Mouse (Mus musculus) megakaryocyte, adult 5-6 weeks (primary cell): ENCODE results near the gene Jtb. TPM values are rescaled to one million over a fixed set of nuclear protein-coding genes. Genes with fewer than 3 reads are reported as not detected.

Experiments
- ATAC-seq: 2 replicates; pipeline ENCODE4 v1.8.0; 2016; ENCODE audit warnings: mild to moderate bottlenecking, inconsistent platforms; ENCODE audit not compliant: poor library complexity, severe bottlenecking
- total RNA-seq, 2 experiments: library from RNA; stranded (forward) in 1 of 2; stranded (reverse) in 1 of 2; fragments of 153-499, 151-499 nt in 1 of 2; fragments of 221-1000, 200-1000 nt in 1 of 2; gene quantifications; 2 replicates each; pipeline versions ENCODE4 v1.2.3 to v1.2.4; 2015 to 2017

The Jtb gene
- total RNA-seq, 2 experiments from 2014 or later = 37.5 to 84.5 TPM

DNA sequence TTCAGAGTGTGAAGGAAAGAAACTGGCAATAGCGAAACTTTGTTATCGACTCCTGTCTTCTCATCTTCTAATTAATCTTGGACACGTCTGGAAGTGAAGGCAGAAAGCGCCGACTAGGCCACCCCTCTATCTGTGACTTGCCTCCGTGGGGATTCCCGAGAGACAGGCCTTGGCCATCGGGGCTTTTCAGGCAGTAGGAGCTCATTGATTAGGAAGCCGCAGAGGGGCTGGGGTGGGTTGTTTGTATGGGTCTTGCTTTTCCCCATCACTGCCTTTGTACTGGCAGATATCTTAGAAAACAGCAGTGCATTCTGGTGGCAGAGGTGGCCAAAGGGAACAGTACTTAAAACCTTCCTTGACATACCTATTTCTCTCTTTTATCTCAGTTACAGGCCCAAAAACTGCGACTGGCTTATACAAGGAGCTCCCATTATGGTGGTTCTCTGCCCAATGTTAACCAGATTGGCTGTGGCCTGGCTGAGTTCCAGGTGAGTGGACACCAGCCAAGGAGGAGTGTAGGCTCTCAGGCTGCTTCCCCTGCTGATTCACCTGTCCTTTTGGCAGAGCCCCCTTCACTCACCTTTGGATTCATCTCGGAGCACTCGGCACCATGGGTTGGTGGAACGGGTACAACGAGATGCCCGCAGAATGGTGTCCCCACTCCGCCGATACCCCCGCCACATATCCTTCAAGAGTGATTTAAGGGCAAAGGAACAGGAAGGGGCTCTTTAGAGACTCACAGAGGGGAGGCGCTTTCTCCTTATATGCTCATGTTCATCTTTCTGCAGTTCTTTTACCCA, 25.5 kb downstream of the Jtb start:
- ATAC-seq = no peak

DNA sequence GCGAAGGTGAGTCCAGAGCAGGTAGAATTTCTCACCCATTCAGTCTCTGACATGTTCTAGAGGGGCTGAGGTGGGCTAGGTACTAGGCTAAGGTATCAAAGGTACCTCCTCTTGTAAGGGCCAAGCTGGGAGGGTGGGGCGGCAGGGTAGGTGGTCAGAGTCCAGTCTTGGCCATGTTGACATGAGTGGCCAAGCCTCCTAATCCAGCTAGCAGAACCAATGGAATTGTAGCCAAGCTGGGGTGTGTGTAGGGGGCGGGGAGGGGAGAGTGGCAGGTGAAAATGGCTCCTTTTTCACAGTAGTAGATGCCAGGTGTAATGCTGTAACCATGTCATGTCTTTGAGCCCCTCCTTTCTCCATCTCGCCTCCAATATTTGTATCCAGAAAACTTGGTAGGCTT, 27.1 kb downstream of the Jtb start:
- ATAC-seq = no peak

DNA sequence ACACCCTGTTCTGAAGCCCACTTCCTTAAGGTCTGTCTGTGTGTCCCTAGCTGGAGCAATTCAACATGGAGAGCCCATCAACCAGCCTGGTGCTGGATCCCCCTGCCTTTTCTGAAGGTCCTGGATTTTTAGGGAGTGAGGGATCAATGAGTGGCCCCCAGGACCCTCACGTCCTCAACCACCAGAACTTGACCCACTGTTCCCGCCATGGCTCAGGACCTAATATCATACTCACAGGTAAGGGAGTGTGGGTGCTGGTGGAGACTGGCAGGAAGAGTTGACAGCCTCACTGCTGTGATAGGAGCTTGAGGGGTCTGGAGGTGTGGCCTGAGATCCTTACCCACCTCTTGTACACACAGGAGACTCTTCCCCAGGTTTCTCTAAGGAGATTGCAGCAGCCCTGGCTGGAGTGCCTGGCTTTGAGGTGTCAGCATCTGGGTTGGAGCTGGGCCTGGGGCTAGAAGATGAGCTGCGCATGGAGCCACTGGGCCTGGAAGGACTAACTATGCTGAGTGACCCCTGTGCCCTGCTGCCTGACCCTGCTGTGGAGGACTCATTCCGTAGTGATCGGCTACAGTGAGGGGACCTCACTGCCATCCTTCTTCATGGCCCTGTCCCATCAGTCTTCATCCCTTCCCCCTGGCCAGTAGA, 31.8 kb downstream of the Jtb start:
- no peak for ATAC-seq

DNA sequence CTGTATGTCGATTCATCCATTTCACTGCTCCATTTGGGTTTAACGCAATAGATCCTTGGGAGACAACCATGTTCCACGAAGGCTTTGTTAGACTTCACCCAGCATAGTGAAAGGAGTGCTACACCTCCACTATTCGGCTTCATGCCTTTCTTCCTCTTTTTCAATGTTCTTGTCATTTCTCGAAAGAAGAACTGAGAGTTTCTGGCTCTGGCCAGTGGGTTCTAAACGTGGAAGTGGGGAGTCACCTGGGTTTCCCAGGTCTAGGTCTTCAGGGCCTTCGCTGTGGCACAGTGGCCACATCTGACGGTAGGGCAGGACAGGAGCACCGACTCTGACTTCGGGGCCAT, 33.3 kb downstream of the Jtb start:
- no peak; the same call in 1 of the 2 replicates for ATAC-seq

DNA sequence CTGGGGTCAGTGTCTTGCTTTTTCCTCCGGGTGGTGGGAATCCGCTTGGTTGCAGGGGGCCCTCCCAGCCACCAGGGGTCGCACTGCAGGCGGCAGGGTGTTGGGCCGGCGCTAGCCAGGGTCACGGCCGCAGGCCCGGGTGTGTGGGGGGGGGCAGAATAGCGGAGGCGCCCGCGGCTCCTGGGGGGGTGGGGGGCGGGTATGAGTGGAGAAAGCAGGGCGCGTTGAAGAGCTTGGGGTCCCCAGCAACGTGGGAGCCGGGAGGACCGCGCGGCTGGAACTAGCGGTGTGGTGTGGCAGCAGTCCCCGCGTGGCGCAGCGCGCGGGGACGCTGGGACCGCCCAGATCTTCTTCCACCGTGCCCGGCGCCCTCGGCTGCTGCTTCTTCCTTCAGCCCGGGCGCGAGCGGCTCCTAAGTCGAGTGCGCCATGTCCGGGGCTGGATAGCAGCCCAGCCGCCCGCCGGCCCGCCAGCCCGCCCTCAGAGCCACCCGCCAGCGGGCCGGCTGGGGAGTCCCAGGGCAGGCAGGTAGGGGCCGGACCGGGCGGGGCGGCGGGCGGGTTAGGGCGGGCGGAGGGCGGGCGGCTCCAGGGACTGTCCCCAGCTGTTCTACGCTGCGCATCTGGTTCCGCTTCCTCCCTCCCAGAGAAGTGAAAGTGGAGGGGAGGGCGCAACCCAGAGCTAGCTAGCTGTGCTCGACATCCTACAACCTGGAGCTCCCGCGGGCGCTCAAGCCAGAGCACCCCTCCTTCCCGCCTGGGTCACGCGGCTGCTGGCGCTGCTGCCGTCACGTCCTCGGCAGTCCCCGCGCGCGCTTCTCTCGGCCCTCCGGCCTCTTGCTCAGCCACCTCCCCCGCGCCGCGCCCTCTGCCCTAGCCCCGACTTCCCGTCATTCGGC, 33.9 kb downstream of the Jtb start, which contains the start of gene Dennd4b:
Dennd4b (plus strand) TSS at position 152 of the 898 bp plus-strand sequence.
- peak; percentile 70 for ATAC-seq

DNA sequence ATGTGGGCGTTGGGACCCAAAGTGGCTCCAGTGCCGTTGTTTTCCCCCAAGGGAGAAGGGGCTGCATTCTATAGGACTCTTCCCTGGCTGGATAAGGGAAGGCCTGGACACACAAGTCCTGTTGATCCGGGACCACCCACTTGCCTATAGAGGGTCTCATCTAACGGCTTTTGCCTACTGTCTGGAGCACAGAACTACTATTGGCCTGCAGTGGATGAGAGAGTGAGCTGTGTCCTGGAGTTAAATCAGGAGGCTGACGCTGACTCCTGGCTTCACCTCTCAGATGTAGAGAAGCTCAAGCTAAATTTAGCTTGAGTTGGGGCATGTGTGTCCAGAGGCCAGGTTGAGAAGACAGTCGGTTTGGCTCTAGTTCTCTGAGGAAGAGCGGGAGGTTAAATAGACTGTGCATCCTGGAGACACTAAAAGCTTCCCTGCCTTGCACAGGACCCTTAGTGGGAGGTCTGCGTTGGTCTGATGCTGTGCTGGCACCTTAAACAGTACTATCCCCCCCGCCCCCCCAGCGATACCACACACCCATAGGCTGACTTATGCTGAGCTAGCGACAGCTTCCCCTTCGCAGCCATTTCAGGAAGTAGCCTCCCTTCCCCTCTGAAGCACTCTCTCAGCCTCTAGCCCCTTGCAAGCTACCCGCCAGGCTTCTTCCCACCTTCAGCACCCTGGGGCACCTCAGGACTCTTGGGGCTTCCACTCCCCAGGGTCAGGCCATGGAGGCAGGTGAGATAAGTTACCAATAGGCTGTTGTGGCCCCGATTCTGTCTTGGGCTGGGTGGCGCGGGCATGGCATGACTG, 34.7 kb downstream of the Jtb start:
- ATAC-seq = peak; percentile 58

DNA sequence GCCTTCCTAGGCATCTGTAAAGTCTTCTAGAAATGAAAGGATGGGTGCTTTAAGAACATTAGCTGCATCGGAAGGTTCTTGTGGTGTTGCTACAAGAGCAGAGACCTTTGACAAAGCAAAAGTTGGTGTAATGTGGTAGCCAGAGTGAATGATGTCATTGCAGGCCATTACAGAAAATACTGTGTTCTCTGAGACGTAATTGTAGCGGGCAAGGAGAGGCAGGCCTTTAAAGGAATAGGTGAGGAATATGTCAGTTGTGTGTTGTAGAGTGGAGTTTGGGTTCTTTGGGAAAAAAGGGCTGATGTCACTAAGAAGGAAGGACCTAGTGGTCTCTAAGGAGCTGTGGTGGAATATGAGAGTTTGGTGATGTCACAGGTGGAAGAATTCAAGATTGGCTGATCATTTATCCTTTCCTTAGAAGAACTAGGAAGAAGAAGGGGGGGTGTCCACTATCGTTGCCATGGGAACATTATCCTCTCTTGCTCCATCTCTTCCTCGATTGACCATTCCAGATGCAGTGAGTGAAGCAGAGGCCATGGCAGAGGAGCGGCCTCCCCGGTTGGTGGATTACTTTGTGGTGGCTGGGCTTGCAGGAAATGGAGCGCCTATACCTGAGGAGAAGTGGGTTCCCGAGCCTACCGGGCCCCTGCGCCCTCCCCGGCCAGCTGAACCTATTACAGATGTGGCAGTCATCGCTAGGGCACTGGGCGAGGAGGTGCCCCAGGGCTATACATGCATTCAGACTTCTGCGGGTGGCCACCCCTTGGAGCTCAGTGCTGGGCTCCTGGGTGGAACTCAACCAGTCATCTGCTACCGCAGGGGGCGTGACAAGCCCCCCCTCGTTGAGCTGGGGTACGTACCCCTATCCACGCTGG, 35.7 kb downstream of the Jtb start:
- ATAC-seq = no peak

DNA sequence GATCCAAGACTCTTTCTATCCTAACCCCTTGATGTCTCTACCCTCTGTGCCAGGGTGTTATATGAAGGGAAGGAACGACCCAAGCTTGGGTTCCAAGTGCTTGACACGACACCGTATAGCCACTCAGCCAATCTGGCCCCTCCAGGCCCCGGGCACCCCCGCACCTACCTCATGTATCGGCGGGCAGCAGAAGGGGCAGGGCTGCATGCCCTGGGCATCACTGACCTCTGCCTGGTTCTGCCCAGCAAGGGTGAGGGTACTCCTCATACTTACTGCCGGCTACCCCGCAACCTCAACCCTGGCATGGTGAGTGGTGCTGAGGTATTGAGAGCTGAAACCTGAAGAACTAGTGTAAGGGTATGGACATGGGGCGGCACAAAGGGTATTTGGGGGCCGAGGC, 36.8 kb downstream of the Jtb start:
- no peak for ATAC-seq

DNA sequence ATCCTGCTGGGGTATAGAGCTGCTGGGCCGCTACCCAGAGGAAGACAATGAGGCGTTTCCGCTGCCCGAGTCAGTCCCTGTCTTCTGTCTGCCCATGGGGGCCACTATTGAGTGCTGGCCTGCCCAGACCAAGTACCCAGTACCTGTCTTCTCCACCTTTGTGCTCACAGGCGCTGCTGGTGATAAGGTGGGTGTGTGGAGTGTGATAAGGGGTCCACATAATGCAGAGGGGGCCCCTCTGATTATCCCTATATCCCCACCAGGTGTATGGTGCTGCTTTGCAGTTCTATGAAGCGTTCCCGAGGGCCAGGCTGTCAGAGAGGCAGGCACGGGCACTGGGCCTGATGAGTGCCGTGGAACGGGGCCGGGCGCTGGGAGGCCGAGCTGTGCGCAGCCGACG, 37.6 kb downstream of the Jtb start:
- no peak for ATAC-seq

DNA sequence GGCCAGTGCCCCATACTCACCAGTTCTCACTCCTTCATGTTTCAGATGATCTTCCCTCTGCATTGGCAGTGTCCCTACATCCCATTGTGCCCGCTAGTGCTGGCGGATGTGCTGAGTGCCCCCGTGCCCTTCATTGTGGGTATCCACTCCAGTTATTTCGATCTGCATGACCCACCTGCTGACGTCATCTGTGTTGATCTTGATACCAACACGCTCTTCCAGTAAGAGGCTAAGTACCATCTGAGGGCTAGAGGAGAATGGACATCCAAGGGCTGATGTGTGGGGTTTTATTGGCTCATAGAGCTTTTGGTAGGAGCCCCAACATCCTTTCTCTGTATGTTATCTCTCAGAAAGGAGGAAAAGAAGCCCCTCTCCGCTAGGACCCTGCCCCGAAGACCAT, 39.4 kb downstream of the Jtb start:
- no peak for ATAC-seq

DNA sequence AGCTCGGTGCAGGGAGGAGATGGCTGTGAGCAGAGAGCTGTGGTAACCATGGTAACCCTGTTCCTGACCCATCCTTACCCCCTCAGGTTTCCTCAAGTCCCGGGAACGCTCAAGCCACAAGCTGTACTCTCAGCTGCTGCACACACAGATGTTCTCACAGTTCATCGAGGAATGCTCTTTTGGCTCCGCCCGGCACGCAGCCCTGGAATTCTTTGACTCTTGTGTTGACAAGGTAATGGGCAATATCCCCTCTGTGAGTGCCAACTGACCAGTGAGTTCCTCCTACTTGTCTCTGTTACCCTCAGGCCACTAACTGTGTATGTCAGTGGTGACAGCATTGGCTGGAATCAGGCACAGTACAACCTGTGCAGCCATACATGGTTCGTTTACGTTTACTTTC, 40.8 kb downstream of the Jtb start:
- ATAC-seq = no peak

DNA sequence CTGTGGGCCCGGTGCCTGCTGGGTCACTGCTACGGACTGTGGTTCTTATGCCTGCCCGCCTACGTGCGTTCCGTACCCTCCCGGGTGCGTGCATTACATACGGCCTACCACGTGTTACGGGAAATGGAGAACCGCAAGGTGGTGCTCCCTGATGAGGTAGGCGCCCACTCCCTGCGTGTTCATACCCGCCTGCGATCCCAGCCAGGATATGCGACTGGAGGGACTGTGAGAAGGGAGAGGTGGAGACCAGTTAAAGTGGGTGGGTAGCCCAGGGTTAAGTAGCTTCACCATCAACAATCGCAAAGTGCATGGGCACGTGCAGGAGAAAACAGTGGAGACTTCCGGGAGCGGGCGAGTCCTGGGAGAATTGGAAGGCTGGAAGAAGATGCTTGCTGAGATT, 42.5 kb downstream of the Jtb start:
- ATAC-seq = no peak

DNA sequence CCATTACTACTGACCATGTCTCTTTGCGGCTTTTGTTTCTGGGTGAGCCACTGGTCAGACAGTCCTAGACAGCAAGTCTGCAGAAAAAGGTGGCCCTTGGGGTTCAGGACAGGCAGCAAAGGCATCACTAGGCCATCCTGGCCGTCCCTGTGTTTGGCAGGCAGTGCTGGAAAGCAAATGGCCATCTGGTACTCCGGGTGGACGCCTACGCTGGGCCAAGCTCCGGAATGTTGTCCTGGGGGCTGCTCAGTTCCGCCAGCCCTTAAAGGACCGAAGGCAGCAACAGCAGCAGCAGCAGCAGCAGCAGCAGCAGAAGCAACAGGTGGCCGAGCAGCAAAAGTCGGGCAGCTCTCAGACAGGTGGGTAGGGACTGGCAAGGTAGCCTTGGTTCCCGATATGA, 43.9 kb downstream of the Jtb start:
- ATAC-seq = no peak

DNA sequence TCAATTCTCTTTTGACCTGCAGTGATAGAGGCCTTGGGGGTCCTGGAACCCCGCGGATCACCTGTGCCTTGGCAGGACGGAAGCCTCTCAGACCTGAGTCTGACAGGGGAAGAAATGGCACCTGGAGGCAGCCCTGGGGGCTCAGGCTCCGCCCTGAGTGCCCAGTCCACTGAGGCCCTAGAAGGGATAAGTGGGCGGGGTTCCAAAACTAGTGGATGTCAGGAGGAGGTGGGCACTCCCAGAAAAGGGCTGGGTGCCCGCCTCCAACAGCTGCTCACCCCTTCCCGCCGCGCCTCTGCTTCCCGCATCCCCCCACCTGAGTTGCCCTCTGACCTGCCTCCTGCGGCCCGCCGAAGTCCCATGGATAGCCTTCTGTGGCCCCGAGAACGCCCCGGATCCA, 45.5 kb downstream of the Jtb start:
- ATAC-seq = no peak

DNA sequence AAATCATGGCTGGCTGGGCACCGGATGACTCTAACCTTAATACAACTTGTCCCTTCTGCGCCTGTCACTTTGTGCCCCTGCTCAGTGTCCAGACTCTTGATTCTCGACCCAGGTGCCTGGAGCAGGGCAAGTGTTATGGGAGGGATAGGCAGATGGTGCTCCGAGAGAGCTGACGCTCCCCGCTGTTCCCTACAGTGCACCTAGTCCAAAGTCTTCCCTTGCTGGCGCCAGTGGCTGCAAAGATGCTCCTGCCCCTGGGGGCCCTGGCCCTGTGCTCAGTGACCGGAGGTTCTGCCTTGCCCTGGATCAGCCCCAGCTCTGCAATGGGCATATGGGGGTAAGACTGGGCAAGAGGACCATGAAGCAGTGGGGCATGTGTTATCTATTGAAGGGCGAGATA, 46.4 kb downstream of the Jtb start:
- ATAC-seq = no peak

DNA sequence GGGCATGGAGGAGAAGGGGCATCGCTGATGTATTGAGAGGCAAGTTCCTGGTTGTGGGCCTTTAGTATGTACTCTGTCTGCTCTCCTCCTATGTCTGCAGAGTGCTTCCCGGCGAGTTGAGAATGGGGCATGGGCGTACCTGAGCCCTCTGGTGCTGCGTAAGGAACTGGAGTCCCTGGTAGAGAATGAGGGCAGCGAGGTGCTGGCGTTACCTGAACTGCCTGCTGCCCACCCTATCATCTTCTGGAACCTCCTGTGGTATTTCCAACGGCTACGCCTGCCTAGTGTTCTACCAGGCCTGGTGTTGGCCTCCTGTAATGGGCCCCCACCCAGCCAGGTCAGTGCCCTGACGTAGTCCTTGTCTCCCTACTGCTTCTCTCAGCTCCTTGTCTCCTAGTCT, 46.8 kb downstream of the Jtb start:
- no peak for ATAC-seq

DNA sequence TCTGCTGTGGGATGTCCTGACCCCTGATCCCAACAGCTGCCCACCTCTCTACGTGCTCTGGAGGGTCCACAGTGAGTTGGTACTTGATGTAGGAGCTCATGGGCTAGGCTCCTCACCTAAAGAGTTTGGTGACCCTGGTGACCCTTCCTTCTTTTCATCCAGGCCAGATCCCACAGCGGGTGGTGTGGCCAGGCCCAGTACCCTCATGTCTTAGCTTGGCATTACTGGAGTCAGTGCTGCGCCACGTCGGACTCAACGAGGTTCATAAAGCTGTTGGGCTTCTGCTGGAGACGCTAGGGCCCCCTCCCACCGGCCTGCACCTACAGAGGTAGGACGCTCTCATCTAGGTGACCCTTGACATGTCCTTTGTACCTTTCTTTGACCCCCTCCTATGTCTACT, 47.8 kb downstream of the Jtb start:
- ATAC-seq = no peak

DNA sequence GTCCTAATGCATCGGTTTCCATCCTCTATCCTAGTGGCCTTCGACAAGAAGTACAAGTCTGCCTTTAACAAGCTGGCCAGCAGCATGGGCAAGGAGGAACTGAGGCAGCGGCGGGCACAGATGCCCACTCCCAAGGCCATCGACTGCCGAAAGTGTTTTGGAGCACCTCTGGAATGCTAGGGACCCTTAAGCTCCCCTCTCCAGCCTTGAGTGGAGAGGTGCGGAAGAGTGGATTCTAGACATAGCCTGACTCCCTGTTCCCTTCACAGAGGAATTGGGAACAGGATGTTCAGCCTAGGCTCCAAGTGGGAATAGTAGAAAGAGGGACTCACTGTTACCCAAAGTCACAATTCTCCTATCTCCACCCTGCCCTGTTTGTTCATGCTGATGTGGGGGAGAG, 48.3 kb downstream of the Jtb start:
- no peak for ATAC-seq

DNA sequence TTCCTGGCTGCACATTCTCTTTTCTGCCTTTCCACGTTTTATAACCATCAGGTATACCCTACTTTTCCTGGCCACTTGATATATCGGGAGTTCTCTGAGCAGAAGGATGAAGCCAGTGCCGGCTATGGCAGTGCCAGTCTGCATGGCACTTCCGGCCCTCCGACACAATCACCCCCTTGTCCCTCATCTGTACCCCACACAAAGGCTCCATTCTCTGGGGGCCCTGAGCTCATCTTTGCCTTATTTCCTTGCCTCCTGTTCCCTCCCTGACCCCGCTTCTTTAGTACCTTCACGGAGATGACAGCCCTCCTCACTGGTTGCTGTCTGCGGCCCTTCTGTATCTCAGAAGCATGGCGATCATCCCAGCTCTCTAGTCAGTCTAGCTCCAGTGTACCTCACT, 49.3 kb downstream of the Jtb start:
- no peak for ATAC-seq

DNA sequence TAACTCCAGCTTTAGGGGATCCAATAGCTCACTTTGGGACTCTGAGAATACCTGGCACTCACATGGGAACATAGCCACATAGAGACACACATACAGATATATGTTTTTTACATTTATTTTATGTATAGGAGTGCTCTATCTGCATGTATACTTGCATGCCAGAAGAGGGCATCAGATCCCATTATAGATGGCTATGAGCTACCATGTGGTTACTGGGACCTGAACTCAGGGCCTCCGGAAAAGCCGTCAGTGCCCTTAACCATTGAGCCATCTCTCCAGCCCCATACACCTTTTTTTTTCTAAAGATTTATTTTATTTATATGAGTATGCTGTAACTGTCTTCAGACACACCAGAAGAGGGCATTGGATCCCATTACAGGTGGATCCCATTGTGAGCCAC, 52.8 kb downstream of the Jtb start:
- ATAC-seq = no peak
